ENCODE assay signal across 24 mouse cellular contexts in the genomic region with DNA sequence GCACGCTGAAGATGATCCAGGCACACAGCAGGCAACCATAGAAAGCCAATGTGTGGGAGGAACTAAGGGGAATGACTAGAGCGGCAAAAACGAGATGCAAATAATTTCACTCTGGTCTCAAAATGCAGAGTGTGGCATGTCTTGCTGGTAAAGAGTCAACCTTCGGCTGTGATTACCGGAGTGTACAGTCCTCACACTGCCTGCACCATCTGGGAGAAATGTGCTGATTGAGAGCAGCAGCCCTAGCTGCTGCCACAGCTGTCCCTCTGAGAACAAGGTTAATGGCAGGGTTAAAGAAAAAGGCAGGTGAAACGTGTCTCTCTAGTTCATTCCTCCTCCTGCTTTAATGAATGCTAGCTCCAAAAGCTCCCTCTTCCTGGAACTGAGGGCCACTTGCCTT.
DNase-seq lines count a peak whose midpoint lies in the region; ATAC-seq and TF ChIP-seq lines count a peak whose summit lies in the region.
"Had no signal": no experiment of that assay in that cellular context is flagged by ENCODE, and none has a peak within 500 bp of the region (broad histone marks: within the 10 kb centered on the region; RNA-seq: fewer than 3 reads in every experiment).

No protein-coding gene starts in this region.

- H3K4me2 ChIP-seq in forebrain, embryonic 12.5 days, result no peak overlapping the region
- H3K4me2 ChIP-seq in forebrain, embryonic 13.5 days, result no peak overlapping the region
- no peak overlapping the region for H3K4me2 ChIP-seq in hindbrain, embryonic 16.5 days (ENCODE audit: low read length)
- no peak overlapping the region for H3K4me2 ChIP-seq in hindbrain, embryonic 11.5 days (replicated peaks; ENCODE audit: low read depth, low read length)
- H3K4me2 ChIP-seq: embryonic facial prominence, embryonic 13.5 days; embryonic facial prominence, embryonic 15.5 days had no signal

- H3K4me1 ChIP-seq in forebrain, embryonic 12.5 days, result no peaks in the 10 kb centered on the region
- no peaks in the 10 kb centered on the region for H3K4me1 ChIP-seq in forebrain, embryonic 13.5 days
- H3K4me1 ChIP-seq in hindbrain, embryonic 16.5 days (ENCODE audit: control insufficient read depth, insufficient read depth, low read depth, low read length), result no peaks in the 10 kb centered on the region
- no peaks in the 10 kb centered on the region for H3K4me1 ChIP-seq in hindbrain, embryonic 11.5 days (replicated peaks; ENCODE audit: control insufficient read depth, insufficient read depth, low read length)
- H3K4me1 ChIP-seq: embryonic facial prominence, embryonic 13.5 days; embryonic facial prominence, embryonic 15.5 days had no signal

- no peak for DNase-seq in hindbrain, embryonic 11.5 days (ENCODE audit: low spot score)
- peak; percentile 14 for DNase-seq in brain, embryonic 14.5 days (ENCODE audit: low read depth)
- DNase-seq: adrenal gland, adult 8-10 months; adrenal gland, postnatal 14 days; adrenal gland, postnatal 36 days; B cell, adult 2 months; cerebellum, adult 11 months; cerebellum, adult 18-20 months; cerebellum, adult 8-10 months; cerebellum, adult 9-11 months; cerebellum, postnatal 36 days; embryo, embryonic 11 days had no signal

- H3K27ac ChIP-seq in forebrain, embryonic 12.5 days, result no peak overlapping the region
- no peak overlapping the region for H3K27ac ChIP-seq in forebrain, embryonic 13.5 days
- H3K27ac ChIP-seq in hindbrain, embryonic 16.5 days (ENCODE audit: low read depth, low read length), result no peak overlapping the region
- no peak overlapping the region for H3K27ac ChIP-seq in hindbrain, embryonic 11.5 days (ENCODE audit: low read depth, low read length)
- H3K27ac ChIP-seq: embryonic facial prominence, embryonic 13.5 days; embryonic facial prominence, embryonic 15.5 days had no signal

- H3K27me3 ChIP-seq in forebrain, embryonic 12.5 days, result no peaks in the 10 kb centered on the region
- H3K27me3 ChIP-seq in forebrain, embryonic 13.5 days, result no peaks in the 10 kb centered on the region
- H3K27me3 ChIP-seq in hindbrain, embryonic 16.5 days (replicated peaks; ENCODE audit: control insufficient read depth, insufficient read depth, low read length), result no peaks in the 10 kb centered on the region
- H3K27me3 ChIP-seq in hindbrain, embryonic 11.5 days (ENCODE audit: control insufficient read depth, insufficient read depth, low read length), result no peaks in the 10 kb centered on the region
- H3K27me3 ChIP-seq: CH12.LX; embryonic facial prominence, embryonic 13.5 days; embryonic facial prominence, embryonic 15.5 days had no signal

- no peaks in the 10 kb centered on the region for H3K36me3 ChIP-seq in forebrain, embryonic 12.5 days (replicated peaks)
- H3K36me3 ChIP-seq in forebrain, embryonic 13.5 days (ENCODE audit: poor library complexity, severe bottlenecking), result no peaks in the 10 kb centered on the region
- no peaks in the 10 kb centered on the region for H3K36me3 ChIP-seq in hindbrain, embryonic 16.5 days (ENCODE audit: control insufficient read depth, insufficient read depth, low read length)
- no peaks in the 10 kb centered on the region for H3K36me3 ChIP-seq in hindbrain, embryonic 11.5 days (ENCODE audit: control insufficient read depth, insufficient read depth, low read length)
- H3K36me3 ChIP-seq: embryonic facial prominence, embryonic 13.5 days; embryonic facial prominence, embryonic 15.5 days; G1E had no signal

- no peak for TF ChIP-seq CTCF in brain, embryonic 14.5 days (IDR thresholded peaks at IDR 0.05; ENCODE audit: borderline replicate concordance, extremely low read depth, insufficient read depth, insufficient read length)

- ATAC-seq in forebrain, embryonic 12.5 days (ENCODE audit: low FRiP score), result peak; percentile 70; the same call in 1 of the 2 replicates
- no peak for ATAC-seq in forebrain, embryonic 13.5 days
- ATAC-seq in hindbrain, embryonic 16.5 days, result peak; percentile 52; the same call in 1 of the 2 replicates
- ATAC-seq in hindbrain, embryonic 11.5 days (ENCODE audit: low FRiP score), result no peak
- ATAC-seq: activated CD4-positive, CD25-positive, alpha-beta regulatory T cell, adult 4 months; CD4-positive, CD25-positive, alpha-beta regulatory T cell, adult 4 months; forebrain, embryonic 16.5 days; Patski had no signal

- no peak overlapping the region for H3K9ac ChIP-seq in forebrain, embryonic 12.5 days
- H3K9ac ChIP-seq in forebrain, embryonic 13.5 days, result no peak overlapping the region
- no peak overlapping the region for H3K9ac ChIP-seq in hindbrain, embryonic 16.5 days (ENCODE audit: low read depth, low read length)
- H3K9ac ChIP-seq in hindbrain, embryonic 11.5 days (ENCODE audit: low read depth, low read length), result no peak overlapping the region
- H3K9ac ChIP-seq: embryonic facial prominence, embryonic 13.5 days; embryonic facial prominence, embryonic 15.5 days had no signal

- TF ChIP-seq POLR2A in brain, embryonic 14.5 days (IDR thresholded peaks at IDR 0.05; ENCODE audit: borderline replicate concordance, extremely low read depth, insufficient read depth, insufficient read length, poor library complexity, severe bottlenecking), result no peak

- 77% methylated on average over 6 of the region's 6 CpGs for WGBS in forebrain, embryonic 12.5 days
- WGBS in forebrain, embryonic 13.5 days, result 52% methylated on average over 6 of the region's 6 CpGs
- WGBS in hindbrain, embryonic 16.5 days, result 62% methylated on average over 6 of the region's 6 CpGs
- WGBS in hindbrain, embryonic 11.5 days, result 71% methylated on average over 6 of the region's 6 CpGs

- no peak overlapping the region for H3K4me3 ChIP-seq in forebrain, embryonic 12.5 days (replicated peaks)
- no peak overlapping the region for H3K4me3 ChIP-seq in forebrain, embryonic 13.5 days
- no peak overlapping the region for H3K4me3 ChIP-seq in hindbrain, embryonic 16.5 days (ENCODE audit: low read length)
- H3K4me3 ChIP-seq in hindbrain, embryonic 11.5 days (ENCODE audit: low read depth, low read length), result no peak overlapping the region
- H3K4me3 ChIP-seq: embryonic facial prominence, embryonic 13.5 days; embryonic facial prominence, embryonic 15.5 days; erythroblast, embryonic 14.5 days had no signal

- H3K9me3 ChIP-seq in forebrain, embryonic 12.5 days, result no peaks in the 10 kb centered on the region
- H3K9me3 ChIP-seq in forebrain, embryonic 13.5 days (replicated peaks), result no peaks in the 10 kb centered on the region
- H3K9me3 ChIP-seq in hindbrain, embryonic 16.5 days (ENCODE audit: control insufficient read depth, low read length), result no peaks in the 10 kb centered on the region
- H3K9me3 ChIP-seq in hindbrain, embryonic 11.5 days (ENCODE audit: control insufficient read depth, low read length), result no peaks in the 10 kb centered on the region
- H3K9me3 ChIP-seq: embryonic facial prominence, embryonic 13.5 days; embryonic facial prominence, embryonic 15.5 days; G1E had no signal

Comparison
In these comparisons a context has a peak if more than half of its experiments do, and no peak if none do; other contexts are left out.
1. ATAC-seq: peak in forebrain, embryonic 12.5 days (single experiment) and hindbrain, embryonic 16.5 days (single experiment); none in forebrain, embryonic 13.5 days (single experiment) and hindbrain, embryonic 11.5 days (single experiment).